Mouse (Mus musculus): ENCODE measurements at regions not wholly inside any gene's neighbourhood (a gene's known extent, or its start where the extent isn't known, plus 50 kb on each side); places are given as distances from the start of the nearest gene placed in this dataset.

DNA sequence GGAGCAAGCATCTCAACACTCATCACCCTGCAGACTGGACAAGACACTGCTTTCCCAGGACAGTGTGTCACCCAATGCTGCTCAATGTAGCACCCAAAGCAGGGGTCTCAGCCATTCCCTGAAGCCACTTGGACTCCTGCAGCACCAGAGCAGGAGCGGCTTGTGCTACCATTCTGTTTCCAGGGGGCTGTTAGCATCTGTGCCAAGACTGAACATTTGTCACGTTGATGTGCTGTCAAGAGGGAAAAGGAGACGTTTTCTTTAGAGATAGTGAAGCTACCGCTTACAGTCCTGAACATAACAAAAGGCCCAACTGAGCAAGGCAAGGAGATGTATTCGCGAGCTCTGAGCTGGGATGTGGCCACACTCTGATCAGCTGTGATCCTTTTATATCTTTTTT lies 410.3 kb downstream of the Ice1 start:
- TF ChIP-seq POLR2A (IDR thresholded peaks at IDR 0.05; ENCODE audit: low read depth, low read length) (no peak), CTCF (conservative IDR thresholded peaks at IDR 0.05; ENCODE audit: insufficient read depth, insufficient read length, low read depth, low read length) (no peak)

All from kidney, adult 2 months (tissue).